Mouse (Mus musculus): ENCODE data around the gene Fam117a. TPM values are rescaled to one million over a fixed set of nuclear protein-coding genes. Genes with fewer than 3 reads are reported as not detected.
A peak's percentile ranks its signal among the peaks of the same experiment; 100 is the strongest.

Gene Fam117a
- total and polyA plus RNA-seq, 3 experiments = 49.9 to 116 TPM; not detected in 1

DNA sequence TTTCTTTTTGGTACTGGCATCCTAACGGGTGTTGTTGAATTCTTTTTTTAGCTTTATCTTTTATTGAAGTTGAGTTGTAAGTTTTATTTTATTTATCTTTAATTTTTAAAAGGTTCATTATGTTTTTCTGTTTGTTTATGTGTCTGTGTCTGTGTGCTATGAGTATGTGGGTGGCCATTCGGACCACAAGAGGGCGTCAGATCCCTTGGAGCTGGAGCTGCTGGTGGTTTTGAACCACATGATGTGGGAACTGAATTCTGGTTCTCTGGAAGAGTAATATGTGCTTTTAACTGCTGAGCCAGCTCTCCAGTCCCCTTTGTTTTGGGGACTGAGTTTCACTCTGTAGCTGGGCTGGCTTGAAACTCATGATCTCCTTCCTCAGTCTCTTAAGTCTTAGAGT is 86.7 kb downstream of the Fam117a start:
- Histone ChIP-seq H3K4me1 (ENCODE audit: control insufficient read depth in 1 of 2, insufficient read depth in 2 of 2, low read length in 2 of 2) (no peaks in the 10 kb centered on the region; a peak in 1 of 4 replicates), H3K9me3 (replicated peaks; ENCODE audit: insufficient read depth, low read length) (no peaks in the 10 kb centered on the region), H3K36me3 (ENCODE audit: control insufficient read depth in 1 of 2, insufficient read depth in 2 of 2, low read length in 2 of 2) (peaks cover 8 to 16% of the 10 kb centered on the region in 2 experiments), H3K9ac (ENCODE audit: control insufficient read depth, low read depth, low read length, poor library complexity, severe bottlenecking) (no peak overlapping the region), H3K4me3 (ENCODE audit: control insufficient read depth in 1 of 2, insufficient read depth in 1 of 2, low read depth in 2 of 2, low read length in 2 of 2) (no peak overlapping the region), H3K27me3 (ENCODE audit: control insufficient read depth in 1 of 2, insufficient read depth in 2 of 2, low read length in 2 of 2) (no peaks in the 10 kb centered on the region), H3K27ac (ENCODE audit: control insufficient read depth, low read depth, low read length) (no peak overlapping the region), H3K79me2 (ENCODE audit: control insufficient read depth, insufficient read depth, low read length, poor library complexity) (peaks cover 31% of the 10 kb centered on the region)
- TF ChIP-seq MAZ (IDR thresholded peaks at IDR 0.05; ENCODE audit: low read depth, low read length) (no peak), MYC (IDR thresholded peaks at IDR 0.05; ENCODE audit: low read depth, low read length) (no peak), POLR2AphosphoS2 (IDR thresholded peaks at IDR 0.05; ENCODE audit: low read length) (no peak), CTCF (IDR thresholded peaks at IDR 0.05 in 2 of 3, conservative IDR thresholded peaks at IDR 0.05 in 1 of 3; ENCODE audit: control insufficient read depth in 1 of 3, insufficient read depth in 1 of 3, low read depth in 2 of 3, low read length in 3 of 3, poor library complexity in 1 of 3, severe bottlenecking in 1 of 3) (peak; percentile 33 to 69 (median 60)), CHD1 (IDR thresholded peaks at IDR 0.05; ENCODE audit: low read depth, low read length) (no peak), GABPA (IDR thresholded peaks at IDR 0.05; ENCODE audit: low read depth, low read length) (no peak), RAD21 (IDR thresholded peaks at IDR 0.05; ENCODE audit: low read depth, low read length) (peak; percentile 25), SMC3 (IDR thresholded peaks at IDR 0.05; ENCODE audit: low read depth, low read length) (peak; percentile 40), USF1 (IDR thresholded peaks at IDR 0.05; ENCODE audit: low read depth, low read length) (0 out of 2 replicates have a peak, but pooled peaks have one; percentile 5), TCF12 (IDR thresholded peaks at IDR 0.05; ENCODE audit: low read depth, low read length) (no peak)
- DNase-seq (ENCODE audit: low read depth, low spot score) = peak; percentile 57

DNA sequence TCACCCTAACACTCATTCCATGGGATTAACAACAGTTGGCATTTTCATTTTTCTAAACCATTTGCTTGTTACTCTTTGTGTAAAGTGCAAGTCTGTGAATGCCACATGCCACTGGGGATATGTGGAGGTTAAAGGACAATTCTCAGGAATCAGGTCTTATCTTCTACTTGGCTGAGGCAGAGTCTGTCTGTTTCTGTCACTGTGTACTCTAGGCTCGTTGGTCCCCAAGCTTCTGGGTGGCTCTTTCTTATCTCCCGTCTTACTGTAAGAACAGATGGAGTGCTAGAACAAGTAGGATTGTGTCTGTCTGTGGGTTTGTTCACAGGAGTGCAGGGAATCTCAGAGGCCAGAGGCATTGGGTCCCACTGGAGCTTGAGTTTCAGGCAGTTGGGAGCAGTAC is 94.5 kb downstream of the Fam117a start:
- Histone ChIP-seq H3K4me1 (ENCODE audit: control insufficient read depth in 1 of 2, insufficient read depth in 2 of 2, low read length in 2 of 2) (peaks cover 13 to 14% of the 10 kb centered on the region in 2 experiments), H3K9me3 (replicated peaks; ENCODE audit: insufficient read depth, low read length) (no peaks in the 10 kb centered on the region), H3K27me3 (ENCODE audit: control insufficient read depth in 1 of 2, insufficient read depth in 2 of 2, low read length in 2 of 2) (no peaks in the 10 kb centered on the region), H3K27ac (ENCODE audit: control insufficient read depth, low read depth, low read length) (no peak overlapping the region), H3K79me2 (ENCODE audit: control insufficient read depth, insufficient read depth, low read length, poor library complexity) (peaks cover 26% of the 10 kb centered on the region), H3K9ac (ENCODE audit: control insufficient read depth, low read depth, low read length, poor library complexity, severe bottlenecking) (no peak overlapping the region), H3K4me3 (ENCODE audit: control insufficient read depth in 1 of 2, insufficient read depth in 1 of 2, low read depth in 2 of 2, low read length in 2 of 2) (no peak overlapping the region), H3K36me3 (ENCODE audit: control insufficient read depth in 1 of 2, insufficient read depth in 2 of 2, low read length in 2 of 2) (peaks cover 5 to 31% of the 10 kb centered on the region in 2 experiments)
- no peak for TF ChIP-seq CTCF (IDR thresholded peaks at IDR 0.05 in 2 of 3, conservative IDR thresholded peaks at IDR 0.05 in 1 of 3; ENCODE audit: control insufficient read depth in 1 of 3, insufficient read depth in 1 of 3, low read depth in 2 of 3, low read length in 3 of 3, poor library complexity in 1 of 3, severe bottlenecking in 1 of 3)
- TF ChIP-seq ZKSCAN1 (IDR thresholded peaks at IDR 0.05; ENCODE audit: low read depth, low read length) = no peak
- TF ChIP-seq SIN3A (IDR thresholded peaks at IDR 0.05; ENCODE audit: low read length) = peak; percentile 48
- TF ChIP-seq MAZ (IDR thresholded peaks at IDR 0.05; ENCODE audit: low read depth, low read length) = no peak
- TF ChIP-seq SMC3 (IDR thresholded peaks at IDR 0.05; ENCODE audit: low read depth, low read length) = no peak
- TF ChIP-seq TBP (IDR thresholded peaks at IDR 0.05; ENCODE audit: low read depth, low read length) = 0 out of 2 replicates have a peak, but pooled peaks have one; percentile 33
- TF ChIP-seq TAL1 (IDR thresholded peaks at IDR 0.05; ENCODE audit: low read length) = peak; percentile 20; the same call in 1 of the 2 replicates
- no peak for TF ChIP-seq POLR2A (IDR thresholded peaks at IDR 0.05; ENCODE audit: control insufficient read depth in 1 of 2, insufficient read depth in 1 of 2, low read depth in 1 of 2, low read length in 2 of 2, poor library complexity in 1 of 2)
- TF ChIP-seq ZC3H11A (IDR thresholded peaks at IDR 0.05; ENCODE audit: low read depth, low read length) = no peak
- 0 out of 2 replicates have a peak, but pooled peaks have one; percentile 6 for TF ChIP-seq NELFE (IDR thresholded peaks at IDR 0.05; ENCODE audit: low read depth, low read length)
- TF ChIP-seq KAT2A (conservative IDR thresholded peaks at IDR 0.05; ENCODE audit: low read depth, low read length) = no peak
- no peak for TF ChIP-seq CHD1 (IDR thresholded peaks at IDR 0.05; ENCODE audit: low read depth, low read length)
- no peak for TF ChIP-seq UBTF (IDR thresholded peaks at IDR 0.05; ENCODE audit: borderline replicate concordance, insufficient read depth, low read depth, low read length)
- peak; percentile 35; the same call in 1 of the 2 replicates for TF ChIP-seq RCOR1 (IDR thresholded peaks at IDR 0.05; ENCODE audit: low read depth, low read length)
- TF ChIP-seq EP300 (IDR thresholded peaks at IDR 0.05; ENCODE audit: low read depth in 1 of 2, low read length in 2 of 2) = peak in 1 of 2 experiments; percentile 16; a peak in 1 of 4 replicates
- 0 out of 2 replicates have a peak, but pooled peaks have one; percentile 24 for TF ChIP-seq MYC (IDR thresholded peaks at IDR 0.05; ENCODE audit: low read depth, low read length)
- TF ChIP-seq GATA1 (IDR thresholded peaks at IDR 0.05; ENCODE audit: low read depth, low read length) = peak; percentile 58; the same call in 1 of the 2 replicates
- TF ChIP-seq POLR2AphosphoS5 (IDR thresholded peaks at IDR 0.05; ENCODE audit: borderline replicate concordance, low read depth, low read length) = no peak
- peak; percentile 72 for DNase-seq (ENCODE audit: low read depth, low spot score)
